34 mouse cellular contexts compared by ENCODE assay signal in the genomic region with DNA sequence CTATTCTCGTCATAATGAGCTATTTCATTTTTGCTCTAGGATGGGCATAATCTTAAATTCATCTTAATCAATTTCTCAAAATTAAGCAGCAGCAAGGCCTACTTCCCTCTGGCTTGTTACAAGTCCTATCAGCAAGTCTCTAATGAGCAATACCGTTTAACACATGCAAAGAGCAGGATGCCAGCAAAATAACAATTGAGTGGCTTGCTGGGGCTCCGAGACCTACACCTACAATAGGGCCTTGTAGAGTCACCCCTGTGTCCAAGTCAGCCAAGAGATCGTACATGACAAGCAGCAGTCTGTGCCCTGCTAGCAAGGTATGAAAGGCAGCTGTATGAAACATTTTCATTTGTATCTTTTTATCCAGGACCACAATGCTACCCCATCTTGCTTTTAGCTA.
"Had no signal": no experiment of that assay in that cellular context is flagged by ENCODE, and none has a peak within 500 bp of the region (broad histone marks: within the 10 kb centered on the region; RNA-seq: fewer than 3 reads in every experiment).

No protein-coding gene starts in this region.

- H3K9me3 ChIP-seq: heart, embryonic 10.5 days; heart, embryonic 12.5 days; heart, embryonic 13.5 days; heart, embryonic 15.5 days; hindbrain, embryonic 12.5 days; hindbrain, embryonic 13.5 days; hindbrain, embryonic 15.5 days; intestine, embryonic 15.5 days; kidney, embryonic 15.5 days had no signal

- H3K4me3 ChIP-seq: heart, embryonic 10.5 days; heart, embryonic 12.5 days; heart, embryonic 13.5 days; heart, embryonic 15.5 days; hindbrain, embryonic 10.5 days; hindbrain, embryonic 12.5 days; hindbrain, embryonic 13.5 days; hindbrain, embryonic 15.5 days; intestine, embryonic 15.5 days; kidney, embryonic 15.5 days; layer of hippocampus, adult 2 months had no signal

- H3K27ac ChIP-seq: heart, embryonic 10.5 days; heart, embryonic 13.5 days; heart, embryonic 15.5 days; hindbrain, embryonic 10.5 days; hindbrain, embryonic 12.5 days; hindbrain, embryonic 13.5 days; hindbrain, embryonic 14.5 days; hindbrain, embryonic 15.5 days; hindbrain, postnatal 0 days; intestine, embryonic 15.5 days; kidney, embryonic 15.5 days; kidney, postnatal 0 days; layer of hippocampus, adult 2 months had no signal

- H3K9ac ChIP-seq: heart, embryonic 12.5 days; heart, embryonic 13.5 days; heart, embryonic 15.5 days; hindbrain, embryonic 12.5 days; hindbrain, embryonic 13.5 days; hindbrain, embryonic 14.5 days; hindbrain, embryonic 15.5 days; intestine, embryonic 15.5 days; kidney, embryonic 15.5 days had no signal

- ATAC-seq: hindbrain, embryonic 16.5 days; hindbrain, postnatal 0 days; inflammation-experienced regulatory T-cells, adult 6 months; intestine, embryonic 15.5 days; intestine, embryonic 16.5 days; intestine, postnatal 0 days had no signal

- DNase-seq: heart, postnatal 14 days; heart, postnatal 36 days; heart, postnatal 4 days; kidney, adult 11 months; kidney, adult 18-20 months; kidney, adult 2 months; kidney, adult 8-10 months; kidney, adult 9 months; kidney, postnatal 10 days; kidney, postnatal 14 days; kidney, postnatal 25 days; kidney, postnatal 36 days; kidney, postnatal 4 days; layer of hippocampus, adult 9-11 months; layer of hippocampus, postnatal 36 days had no signal

- H3K27me3 ChIP-seq: heart, embryonic 12.5 days; heart, embryonic 13.5 days; heart, embryonic 15.5 days; hindbrain, embryonic 12.5 days; hindbrain, embryonic 13.5 days; hindbrain, embryonic 15.5 days; intestine, embryonic 15.5 days; kidney, embryonic 15.5 days had no signal

- H3K4me1 ChIP-seq: heart, embryonic 10.5 days; heart, embryonic 12.5 days; heart, embryonic 13.5 days; heart, embryonic 15.5 days; intestine, embryonic 15.5 days; kidney, embryonic 15.5 days had no signal

- H3K36me3 ChIP-seq: heart, embryonic 10.5 days; heart, embryonic 12.5 days; heart, embryonic 13.5 days; heart, embryonic 15.5 days; hindbrain, embryonic 10.5 days; hindbrain, embryonic 12.5 days; hindbrain, embryonic 13.5 days; hindbrain, embryonic 15.5 days; intestine, embryonic 15.5 days; kidney, embryonic 15.5 days had no signal

- H3K4me2 ChIP-seq: heart, embryonic 11.5 days; heart, embryonic 12.5 days; heart, embryonic 13.5 days; heart, embryonic 15.5 days; hindbrain, embryonic 12.5 days; hindbrain, embryonic 13.5 days; hindbrain, embryonic 14.5 days; hindbrain, embryonic 15.5 days; intestine, embryonic 15.5 days; kidney, embryonic 15.5 days had no signal
